Mouse (Mus musculus): Measurements from ENCODE around the gene Ipo4. TPM values are rescaled to one million over a fixed set of nuclear protein-coding genes. Genes with fewer than 3 reads are reported as not detected.

Gene Ipo4
- polyA plus RNA-seq, 1 experiment from 2014 or later: 68.4 TPM

GRCm38 (mm10) chr14:55656935-55657334 is 21.2 kb upstream of the Ipo4 start:
- Histone ChIP-seq H3K36me3 (peaks cover 25% of the 10 kb centered on the region), H3K27ac (ENCODE audit: poor library complexity, severe bottlenecking) (peak overlapping the region; percentile 93), H3K4me2 (0 out of 2 replicates have a peak overlapping the region, but pooled peaks have one; percentile 22), H3K9me3 (replicated peaks) (no peaks in the 10 kb centered on the region), H3K27me3 (replicated peaks) (no peaks in the 10 kb centered on the region), H3K4me3 (no peak overlapping the region), H3K9ac (no peak overlapping the region), H3K4me1 (replicated peaks) (peaks cover 25% of the 10 kb centered on the region)
- ATAC-seq (ENCODE audit: insufficient number of reproducible peaks, low FRiP score): no peak
- 53% methylated on average over 3 of the region's 3 CpGs for WGBS

DNA sequence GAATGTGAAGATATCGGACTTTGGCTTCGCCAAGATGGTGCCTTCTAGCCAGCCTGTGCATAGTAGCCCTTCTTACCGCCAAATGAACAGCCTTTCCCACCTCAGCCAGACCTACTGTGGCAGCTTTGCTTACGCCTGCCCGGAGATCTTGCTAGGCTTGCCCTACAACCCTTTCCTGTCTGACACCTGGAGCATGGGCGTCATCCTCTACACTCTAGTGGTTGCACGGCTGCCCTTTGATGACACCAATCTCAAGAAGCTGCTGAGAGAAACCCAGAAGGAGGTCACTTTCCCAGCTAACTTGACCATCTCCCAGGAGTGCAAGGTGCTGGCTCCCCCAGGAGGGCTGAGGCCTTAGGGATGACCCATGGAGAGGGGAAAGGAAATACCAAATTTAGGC is 15.8 kb upstream of the Ipo4 start:
- Histone ChIP-seq H3K4me3 (no peak overlapping the region), H3K27ac (ENCODE audit: poor library complexity, severe bottlenecking) (no peak overlapping the region), H3K4me1 (replicated peaks) (peaks cover 10% of the 10 kb centered on the region; the same call in 1 of the 2 replicates), H3K9ac (no peak overlapping the region), H3K36me3 (peaks cover 5% of the 10 kb centered on the region; the same call in 1 of the 2 replicates), H3K4me2 (no peak overlapping the region), H3K27me3 (replicated peaks) (no peaks in the 10 kb centered on the region), H3K9me3 (replicated peaks) (no peaks in the 10 kb centered on the region)
- ATAC-seq (ENCODE audit: insufficient number of reproducible peaks, low FRiP score): no peak
- 70% methylated on average over 7 of the region's 7 CpGs for WGBS

DNA sequence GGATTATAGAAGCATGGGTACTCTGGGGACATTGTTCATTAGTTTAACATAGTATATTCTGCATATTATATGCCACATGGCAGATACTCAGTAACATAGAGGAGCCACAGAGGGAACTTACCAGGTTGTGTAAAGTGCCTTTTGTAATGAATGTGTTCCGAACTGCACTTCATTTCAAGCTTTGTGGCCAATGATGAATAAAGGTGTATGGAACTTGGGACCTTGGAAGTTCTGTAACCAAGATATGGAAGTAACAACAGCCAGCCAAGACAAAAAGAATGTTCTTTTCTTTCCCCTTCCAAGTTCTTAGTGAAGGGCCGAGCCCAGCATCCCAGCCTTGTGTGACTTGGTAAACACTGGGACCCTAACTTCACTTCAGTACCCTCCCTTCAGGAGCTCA is 14.1 kb upstream of the Ipo4 start, which contains the start of gene Tssk4:
Gene Tssk4 (plus strand): TSS at position 301 of the 400 bp plus-strand sequence.
- H3K27me3 ChIP-seq (replicated peaks): no peaks in the 10 kb centered on the region
- ATAC-seq (ENCODE audit: insufficient number of reproducible peaks, low FRiP score): no peak
- H3K27ac ChIP-seq (ENCODE audit: poor library complexity, severe bottlenecking): no peak within 1 kb of the TSS
- no peak within 1 kb of the TSS for H3K9ac ChIP-seq
- no peaks in the 10 kb centered on the region for H3K9me3 ChIP-seq (replicated peaks)
- no peak within 1 kb of the TSS for H3K4me2 ChIP-seq
- H3K4me1 ChIP-seq (replicated peaks): peaks cover 14% of the 10 kb centered on the region
- H3K4me3 ChIP-seq: no peak within 1 kb of the TSS
- 85% methylated on average over 2 of the region's 2 CpGs for WGBS
- peaks cover 14% of the 10 kb centered on the region; the same call in 1 of the 2 replicates for H3K36me3 ChIP-seq

- peaks cover 31% of the 10 kb centered on the region for H3K4me1 ChIP-seq (replicated peaks)
- H3K36me3 ChIP-seq: peaks cover 37% of the 10 kb centered on the region
- peak overlapping the region; percentile 73 for H3K4me3 ChIP-seq
- H3K27me3 ChIP-seq (replicated peaks): no peaks in the 10 kb centered on the region
- peak overlapping the region; percentile 68 for H3K27ac ChIP-seq (ENCODE audit: poor library complexity, severe bottlenecking)
- H3K9ac ChIP-seq: peak overlapping the region; percentile 82
- H3K9me3 ChIP-seq (replicated peaks): no peaks in the 10 kb centered on the region
- no peak for ATAC-seq (ENCODE audit: insufficient number of reproducible peaks, low FRiP score)
- peak overlapping the region; percentile 88 for H3K4me2 ChIP-seq
- 32% methylated on average over 17 of the region's 17 CpGs for WGBS
These were observed 8.6 kb upstream of the Ipo4 start for GRCm38 (mm10) chr14:55644261-55644888.

DNA sequence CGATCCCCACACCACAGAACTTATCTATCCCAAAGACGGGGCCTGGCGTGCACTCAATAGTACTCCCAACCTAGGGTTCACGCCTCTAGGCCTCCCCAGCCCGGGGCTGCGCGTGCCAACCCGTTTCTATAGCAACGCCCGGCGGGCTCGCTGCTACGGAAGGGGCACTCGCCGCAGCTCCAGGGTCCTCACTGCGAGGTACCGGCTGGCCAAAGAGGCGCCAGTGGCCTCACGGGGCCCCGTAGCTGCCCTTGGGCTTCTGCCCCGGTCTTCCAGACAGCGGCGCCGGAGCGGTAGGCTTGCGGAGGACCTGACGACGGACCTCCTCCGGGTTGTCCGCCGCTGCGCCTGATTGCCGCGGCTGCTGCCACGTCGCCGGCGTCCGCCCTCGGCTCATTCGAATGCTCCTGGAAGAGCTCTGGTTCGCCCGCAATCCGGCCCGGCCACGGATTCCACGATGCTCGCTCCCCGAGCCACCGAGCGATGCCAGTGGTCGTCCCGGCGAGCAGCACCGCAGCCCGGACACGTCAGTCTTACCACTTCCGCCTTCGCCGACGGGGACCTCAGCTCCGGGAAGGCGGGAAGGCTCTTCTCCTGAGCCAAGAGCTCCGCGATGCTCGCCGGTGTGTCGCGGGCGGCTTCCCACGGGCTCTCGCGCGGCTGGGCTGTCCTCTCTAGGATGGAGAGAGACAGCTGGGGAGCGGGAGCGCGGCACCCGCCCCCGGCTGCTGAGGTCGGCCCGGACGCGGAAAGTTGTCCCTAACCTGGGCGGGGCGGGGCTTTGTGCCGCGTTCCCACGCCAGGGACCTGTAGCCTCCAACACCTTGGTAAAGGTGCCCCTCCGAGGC is 7.5 kb upstream of the Ipo4 start, which contains the start of gene Tm9sf1:
Gene Tm9sf1 (minus strand): TSS at position 747 of the 848 bp plus-strand sequence.
- WGBS: under 1% methylated on average over 89 of the region's 89 CpGs
- peak; percentile 87 for ATAC-seq (ENCODE audit: insufficient number of reproducible peaks, low FRiP score)
- peaks cover 48% of the 10 kb centered on the region for H3K36me3 ChIP-seq

GRCm38 (mm10) chr14:55642679-55643059 is 6.9 kb upstream of the Ipo4 start:
- H3K27ac ChIP-seq (ENCODE audit: poor library complexity, severe bottlenecking): peak overlapping the region; percentile 90
- H3K4me3 ChIP-seq: peak overlapping the region; percentile 73
- H3K9ac ChIP-seq: peak overlapping the region; percentile 82
- peaks cover 54% of the 10 kb centered on the region for H3K36me3 ChIP-seq
- no peak; the same call in 1 of the 2 replicates for ATAC-seq (ENCODE audit: insufficient number of reproducible peaks, low FRiP score)
- no peaks in the 10 kb centered on the region for H3K27me3 ChIP-seq (replicated peaks)
- 20% methylated on average over 8 of the region's 8 CpGs for WGBS
- peaks cover 31% of the 10 kb centered on the region for H3K4me1 ChIP-seq (replicated peaks)
- H3K9me3 ChIP-seq (replicated peaks): no peaks in the 10 kb centered on the region
- peak overlapping the region; percentile 88 for H3K4me2 ChIP-seq

More for the DNA sequence above, 7.5 kb upstream of the Ipo4 start, which contains the start of gene Tm9sf1:
- Histone ChIP-seq H3K27me3 (replicated peaks) (no peaks in the 10 kb centered on the region), H3K4me2 (peak within 1 kb of the TSS; percentile 88), H3K4me3 (peak within 1 kb of the TSS; percentile 73), H3K4me1 (replicated peaks) (peaks cover 31% of the 10 kb centered on the region), H3K27ac (ENCODE audit: poor library complexity, severe bottlenecking) (peak within 1 kb of the TSS; percentile 90), H3K9ac (peak within 1 kb of the TSS; percentile 82), H3K9me3 (replicated peaks) (no peaks in the 10 kb centered on the region)

DNA sequence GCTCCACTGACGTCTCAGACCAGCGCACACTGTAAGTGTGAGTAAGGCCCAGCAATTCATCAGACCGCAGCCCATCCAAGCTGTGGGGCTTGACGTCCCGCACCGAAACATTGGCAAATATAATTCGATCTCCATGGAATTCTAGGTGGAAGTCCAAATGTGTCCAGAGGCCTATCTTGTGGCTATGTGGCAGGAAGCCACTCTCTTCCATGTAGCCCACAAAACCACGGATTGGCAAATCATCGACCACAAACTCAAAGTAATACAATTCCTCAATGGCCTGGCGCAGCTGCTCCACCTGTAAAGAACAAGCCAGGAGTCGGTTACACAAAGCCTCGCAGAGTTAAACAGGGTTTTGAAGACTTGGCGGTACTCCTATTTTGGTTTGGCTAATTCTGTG is 5.5 kb upstream of the Ipo4 start:
- H3K27me3 ChIP-seq (replicated peaks): no peaks in the 10 kb centered on the region
- no peak for ATAC-seq (ENCODE audit: insufficient number of reproducible peaks, low FRiP score)
- H3K9ac ChIP-seq: no peak overlapping the region
- peaks cover 59% of the 10 kb centered on the region for H3K36me3 ChIP-seq
- H3K9me3 ChIP-seq (replicated peaks): no peaks in the 10 kb centered on the region
- H3K4me2 ChIP-seq: no peak overlapping the region
- H3K4me1 ChIP-seq (replicated peaks): peaks cover 29% of the 10 kb centered on the region
- H3K27ac ChIP-seq (ENCODE audit: poor library complexity, severe bottlenecking): no peak overlapping the region
- no peak overlapping the region for H3K4me3 ChIP-seq
- WGBS: 94% methylated on average over 13 of the region's 13 CpGs

- Histone ChIP-seq H3K36me3 (peaks cover 58% of the 10 kb centered on the region), H3K27me3 (replicated peaks) (no peaks in the 10 kb centered on the region), H3K9ac (no peak overlapping the region), H3K4me1 (replicated peaks) (peaks cover 29% of the 10 kb centered on the region), H3K27ac (ENCODE audit: poor library complexity, severe bottlenecking) (no peak overlapping the region), H3K4me2 (no peak overlapping the region), H3K4me3 (no peak overlapping the region), H3K9me3 (replicated peaks) (no peaks in the 10 kb centered on the region)
- WGBS: 98% methylated on average over 14 of the region's 14 CpGs
- ATAC-seq (ENCODE audit: insufficient number of reproducible peaks, low FRiP score): no peak
These were observed 5.1 kb upstream of the Ipo4 start for GRCm38 (mm10) chr14:55640816-55641215.

GRCm38 (mm10) chr14:55637795-55638194 is 2.0 kb upstream of the Ipo4 start, which contains the start of gene Gm49378:
Gene Gm49378 (minus strand): TSS chr14:55637895.
- no peak for ATAC-seq (ENCODE audit: insufficient number of reproducible peaks, low FRiP score)
- Histone ChIP-seq H3K27ac (ENCODE audit: poor library complexity, severe bottlenecking) (no peak within 1 kb of the TSS), H3K36me3 (peaks cover 70% of the 10 kb centered on the region), H3K27me3 (replicated peaks) (no peaks in the 10 kb centered on the region), H3K4me1 (replicated peaks) (peaks cover 27% of the 10 kb centered on the region), H3K9ac (no peak within 1 kb of the TSS), H3K9me3 (replicated peaks) (no peaks in the 10 kb centered on the region), H3K4me3 (no peak within 1 kb of the TSS), H3K4me2 (no peak within 1 kb of the TSS)
- WGBS: 94% methylated on average over 9 of the region's 9 CpGs

DNA sequence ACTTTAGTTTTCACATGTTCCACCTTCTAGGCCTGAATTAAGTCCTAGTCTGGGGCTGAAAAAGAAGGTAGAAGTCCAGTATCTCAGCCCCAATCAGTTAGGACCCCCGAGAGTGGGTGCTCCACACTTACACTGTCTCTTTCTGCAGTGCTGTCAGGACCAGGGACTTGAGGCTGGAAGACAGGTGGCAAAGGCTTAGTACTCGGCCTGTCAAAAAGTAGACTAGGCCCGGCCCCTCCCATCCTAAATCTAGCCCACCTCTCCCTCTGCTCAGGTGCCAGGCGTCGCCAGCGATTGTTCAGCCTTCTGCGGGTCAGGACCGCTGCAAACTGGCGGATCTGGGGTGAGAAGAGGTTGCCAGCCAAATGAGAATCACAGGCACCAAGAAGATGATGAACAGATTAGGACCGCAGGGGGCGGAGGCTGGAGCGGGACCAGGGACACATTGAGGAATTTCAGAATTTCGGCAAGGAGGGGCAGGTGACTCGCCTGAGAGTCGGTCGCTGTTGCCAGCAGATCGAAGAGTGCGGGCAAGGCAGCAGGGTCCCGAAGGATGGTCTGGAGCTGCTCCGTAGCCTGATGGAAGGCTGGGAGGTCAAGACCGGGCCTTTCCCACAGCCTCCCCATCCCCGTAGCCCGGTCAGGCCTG is 759 bp downstream of the Ipo4 start:
- Histone ChIP-seq H3K9ac (peak overlapping the region; percentile 90), H3K4me2 (peak overlapping the region; percentile 98), H3K36me3 (peaks cover 81% of the 10 kb centered on the region), H3K27me3 (replicated peaks) (no peaks in the 10 kb centered on the region), H3K9me3 (replicated peaks) (no peaks in the 10 kb centered on the region), H3K27ac (ENCODE audit: poor library complexity, severe bottlenecking) (peak overlapping the region; percentile 79), H3K4me3 (peak overlapping the region; percentile 89), H3K4me1 (replicated peaks) (peaks cover 18% of the 10 kb centered on the region)
- 0 out of 2 replicates have a peak, but pooled peaks have one; percentile 6 for ATAC-seq (ENCODE audit: insufficient number of reproducible peaks, low FRiP score)
- WGBS: 4% methylated on average over 23 of the region's 23 CpGs

DNA sequence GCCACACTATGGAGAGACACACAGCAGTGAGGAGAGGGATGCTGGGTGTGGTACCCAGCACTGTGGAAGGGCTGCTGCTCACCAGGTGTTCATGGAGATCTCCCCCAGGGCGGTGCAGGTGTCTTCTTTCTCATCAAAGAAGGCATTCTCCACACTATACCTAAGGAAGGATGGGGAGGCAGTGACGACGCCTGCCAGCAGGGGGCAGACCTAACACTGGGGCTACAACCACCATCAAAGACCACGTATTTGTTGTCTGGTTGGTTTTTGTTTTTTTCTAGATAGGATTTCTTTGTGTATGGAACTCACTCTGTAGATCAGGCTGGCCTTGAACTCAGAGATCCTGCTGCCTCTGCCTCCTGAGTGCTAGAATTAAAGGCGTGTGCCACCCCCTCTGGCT is 6.4 kb downstream of the Ipo4 start:
- no peak for ATAC-seq (ENCODE audit: insufficient number of reproducible peaks, low FRiP score)
- H3K9me3 ChIP-seq (replicated peaks): no peaks in the 10 kb centered on the region
- WGBS: 50% methylated on average over 5 of the region's 5 CpGs
- H3K36me3 ChIP-seq: peaks cover 98% of the 10 kb centered on the region
- H3K27me3 ChIP-seq (replicated peaks): no peaks in the 10 kb centered on the region
- H3K9ac ChIP-seq: no peak overlapping the region
- H3K4me3 ChIP-seq: no peak overlapping the region
- peaks cover 9% of the 10 kb centered on the region for H3K4me1 ChIP-seq (replicated peaks)
- H3K27ac ChIP-seq (ENCODE audit: poor library complexity, severe bottlenecking): no peak overlapping the region
- H3K4me2 ChIP-seq: no peak overlapping the region
